Mouse (Mus musculus) embryonic fibroblast, embryonic 13.5 days (primary cell): ENCODE data around the gene Ipo4. TPM values are rescaled to one million over a fixed set of nuclear protein-coding genes. Genes with fewer than 3 reads are reported as not detected.
A peak's percentile ranks its signal among the peaks of the same experiment; 100 is the strongest.

Source experiments
- H3K27ac ChIP-seq: 2 replicates; pipeline ENCODE4 v1.5.1; 2012; ENCODE audit warnings: low read length, control low read depth, inconsistent platforms; ENCODE audit not compliant: insufficient read depth
- H3K4me1 ChIP-seq: 2 replicates; pipeline ENCODE4 v1.6.1; 2011; ENCODE audit warnings: low read length; ENCODE audit not compliant: control insufficient read depth, insufficient read depth
- H3K4me3 ChIP-seq: 2 replicates; pipeline ENCODE4 v1.5.1; 2011; ENCODE audit warnings: mild to moderate bottlenecking, control low read depth, low read length; ENCODE audit not compliant: insufficient read depth
- CTCF ChIP-seq: IDR thresholded peaks from 2 replicates; pipeline ENCODE4 v1.5.1; 2011; ENCODE audit warnings: mild to moderate bottlenecking, control low read depth, low read length, moderate library complexity, borderline replicate concordance; ENCODE audit not compliant: insufficient read depth
- POLR2A ChIP-seq: IDR thresholded peaks from 2 replicates; pipeline ENCODE4 v1.6.1; 2011; ENCODE audit warnings: low read depth, mild to moderate bottlenecking, control low read depth, low read length, moderate library complexity
- polyA plus RNA-seq: library from polyadenylated mRNA; stranded (reverse); fragments of >200 nt; gene quantifications from 2 replicates; pipeline ENCODE4 v1.2.4, GENCODE M21; 2011; ENCODE audit warnings: low read depth; ENCODE audit not compliant: missing spikeins, insufficient read length

Ipo4 gene
- polyA plus RNA-seq, 1 experiment, result 131 TPM

- no peaks in the 10 kb centered on the region for H3K4me1 ChIP-seq
- TF ChIP-seq CTCF (no peak), POLR2A (no peak)
Measured at GRCm38 (mm10) chr14:55580731-55581130, 55.0 kb downstream of the Ipo4 start.

GRCm38 (mm10) chr14:55579511-55580496 is 56.0 kb downstream of the Ipo4 start:
- TF ChIP-seq CTCF (no peak), POLR2A (no peak)
- Histone ChIP-seq H3K27ac (no peak overlapping the region), H3K4me1 (no peaks in the 10 kb centered on the region), H3K4me3 (no peak overlapping the region)

More at GRCm38 (mm10) chr14:55580731-55581130, 55.0 kb downstream of the Ipo4 start:
- Histone ChIP-seq H3K4me3 (no peak overlapping the region), H3K27ac (no peak overlapping the region)

GRCm38 (mm10) chr14:55578668-55579269 is 57.0 kb downstream of the Ipo4 start:
- H3K4me1 ChIP-seq, result no peaks in the 10 kb centered on the region
- H3K4me3 ChIP-seq, result peak overlapping the region; percentile 82
- H3K27ac ChIP-seq, result no peak overlapping the region
- TF ChIP-seq POLR2A (no peak), CTCF (no peak)

DNA sequence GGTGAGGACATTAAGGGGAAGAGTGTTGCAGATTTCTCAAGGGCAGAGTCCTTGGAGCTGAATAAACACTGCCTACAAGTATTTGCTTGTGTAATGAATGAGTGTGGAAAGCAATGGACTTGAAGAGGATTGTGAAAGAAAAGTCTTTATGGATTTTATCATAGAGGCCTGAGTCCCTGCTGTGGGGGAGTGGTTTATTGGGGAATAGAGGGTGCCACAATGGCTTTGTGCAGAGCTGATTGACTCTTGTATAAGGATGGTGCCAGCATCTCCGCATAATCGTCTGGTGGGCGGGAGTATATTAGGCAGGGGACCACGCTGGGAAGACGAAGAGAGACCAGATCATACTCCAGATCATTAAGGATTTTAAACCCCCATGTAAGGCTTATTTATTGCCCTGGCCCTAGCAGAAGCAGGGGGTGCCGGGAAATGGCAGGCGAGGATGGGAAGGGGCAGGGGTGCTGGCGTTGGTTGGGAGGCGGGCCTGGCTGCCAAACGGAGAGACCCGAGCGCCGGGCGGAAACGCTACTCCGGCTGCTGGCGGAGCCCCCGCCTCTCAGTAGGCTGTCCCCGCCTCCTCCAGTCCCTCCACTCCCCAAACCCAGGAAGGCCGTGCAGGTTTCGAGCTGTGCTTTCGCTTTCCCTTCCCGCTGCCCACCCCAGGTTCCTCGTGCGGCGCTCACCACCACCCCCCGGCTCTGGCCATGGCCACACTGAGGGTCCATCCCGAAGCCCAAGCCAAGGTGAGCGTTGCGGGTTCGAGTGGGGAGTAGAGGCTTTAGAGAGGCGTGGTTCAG is 57.7 kb downstream of the Ipo4 start, which contains the start of gene Psme1:
Gene Psme1, plus strand, starts transcription at position 253 of the 797 bp plus-strand sequence.
- H3K4me3 ChIP-seq, result peak within 1 kb of the TSS; percentile 82
- TF ChIP-seq CTCF (no peak), POLR2A (peak; percentile 73)
- H3K4me1 ChIP-seq, result no peaks in the 10 kb centered on the region
- H3K27ac ChIP-seq, result peak within 1 kb of the TSS; percentile 30; the same call in 1 of the 2 replicates

DNA sequence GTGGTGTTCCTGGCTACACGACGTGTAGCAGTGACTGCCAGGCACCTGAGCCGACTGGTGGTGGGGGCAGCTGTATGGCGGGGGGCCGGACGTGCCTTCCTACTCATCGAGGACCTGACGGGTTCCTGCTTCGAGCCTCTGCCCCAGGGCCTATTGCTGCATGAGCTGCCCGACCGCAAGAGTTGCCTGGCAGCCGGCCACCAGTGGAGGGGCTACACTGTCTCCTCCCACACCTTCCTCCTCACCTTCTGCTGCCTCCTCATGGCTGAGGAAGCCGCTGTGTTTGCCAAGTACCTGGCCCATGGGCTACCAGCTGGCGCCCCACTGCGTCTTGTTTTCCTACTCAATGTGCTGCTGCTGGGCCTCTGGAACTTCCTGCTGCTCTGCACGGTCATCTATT is 59.4 kb downstream of the Ipo4 start:
- H3K27ac ChIP-seq, result no peak overlapping the region
- no peak overlapping the region for H3K4me3 ChIP-seq
- H3K4me1 ChIP-seq, result no peaks in the 10 kb centered on the region
- no peak for TF ChIP-seq POLR2A
- TF ChIP-seq CTCF, result no peak

DNA sequence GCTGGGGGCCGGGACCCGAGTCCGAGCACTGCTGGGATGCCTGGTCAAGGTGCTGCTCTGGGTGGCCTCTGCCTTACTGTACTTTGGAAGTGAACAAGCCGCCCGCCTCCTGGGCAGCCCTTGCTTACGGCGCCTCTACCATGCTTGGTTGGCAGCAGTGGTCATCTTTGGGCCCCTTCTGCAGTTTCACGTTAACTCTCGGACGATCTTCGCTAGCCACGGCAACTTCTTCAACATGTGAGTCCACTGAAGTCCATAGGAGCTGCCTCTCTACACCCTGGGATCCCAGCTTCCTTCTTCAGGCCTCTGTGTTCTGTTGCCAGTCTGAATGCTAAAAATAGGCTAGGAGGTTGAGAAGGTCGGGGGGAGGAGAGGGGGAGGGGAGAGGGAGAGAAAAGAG is 60.0 kb downstream of the Ipo4 start:
- TF ChIP-seq POLR2A, result no peak
- no peak for TF ChIP-seq CTCF
- Histone ChIP-seq H3K4me3 (no peak overlapping the region), H3K27ac (no peak overlapping the region), H3K4me1 (no peaks in the 10 kb centered on the region)

Other genes with a start within 250 kb of the Ipo4 start
- 39.6 and 51.8 TPM in 2 replicates for gene Dhrs4, start 157.2 kb downstream of the Ipo4 start, polyA plus RNA-seq
- 0.77 and 2.9 TPM in 2 replicates for gene Carmil3, start 145.3 kb downstream of the Ipo4 start, polyA plus RNA-seq
- gene Cpne6, start 125.5 kb downstream of the Ipo4 start, polyA plus RNA-seq, result not detected in 2 replicates
- gene Nrl, start 111.0 kb downstream of the Ipo4 start, polyA plus RNA-seq, result not detected in 2 replicates
- gene Pck2, start 95.7 kb downstream of the Ipo4 start, polyA plus RNA-seq, result 120 and 151 TPM in 2 replicates
- 19.4 and 20.7 TPM in 2 replicates for gene Dcaf11, start 76.0 kb downstream of the Ipo4 start, polyA plus RNA-seq
- gene A730061H03Rik, start 75.6 kb downstream of the Ipo4 start, polyA plus RNA-seq, result not detected in 2 replicates
- gene Fitm1, start 60.3 kb downstream of the Ipo4 start, polyA plus RNA-seq, result not detected in 2 replicates
- 87.2 and 116 TPM in 2 replicates for gene Psme1, start 57.8 kb downstream of the Ipo4 start, polyA plus RNA-seq
- 8.9 and 10.0 TPM in 2 replicates for gene Emc9, start 50.7 kb downstream of the Ipo4 start, polyA plus RNA-seq
- gene Psme2, start 44.8 kb downstream of the Ipo4 start, polyA plus RNA-seq, result 169 and 242 TPM in 2 replicates
- 17.0 and 24.7 TPM in 2 replicates for gene Rnf31, start 44.2 kb downstream of the Ipo4 start, polyA plus RNA-seq
- 24.2 and 33.2 TPM in 2 replicates for gene Irf9, start 32.4 kb downstream of the Ipo4 start, polyA plus RNA-seq
- 0.65 TPM in 1 of 2 replicates, not detected in the other for gene Rec8, start 17.9 kb downstream of the Ipo4 start, polyA plus RNA-seq
- 13.1 and 22.2 TPM in 2 replicates for gene Gm49378, start 1.9 kb upstream of the Ipo4 start, polyA plus RNA-seq
- gene Tm9sf1, start 7.8 kb upstream of the Ipo4 start, polyA plus RNA-seq, result 77.1 and 90.9 TPM in 2 replicates
- 0.73 and 0.81 TPM in 2 replicates for gene Tssk4, start 14.2 kb upstream of the Ipo4 start, polyA plus RNA-seq
- gene Mdp1, start 24.6 kb upstream of the Ipo4 start, polyA plus RNA-seq, result 28.9 and 30.0 TPM in 2 replicates
- gene Gmpr2, start 36.0 kb upstream of the Ipo4 start, polyA plus RNA-seq, result 33.6 and 34.1 TPM in 2 replicates
- gene Nedd8, start 36.2 kb upstream of the Ipo4 start, polyA plus RNA-seq, result 287 and 295 TPM in 2 replicates
- 19.7 and 20.8 TPM in 2 replicates for gene Tinf2, start 45.9 kb upstream of the Ipo4 start, polyA plus RNA-seq
- gene Tgm1, start 78.0 kb upstream of the Ipo4 start, polyA plus RNA-seq, result 0.25 and 0.32 TPM in 2 replicates
- gene Rabggta, start 86.3 kb upstream of the Ipo4 start, polyA plus RNA-seq, result 11.5 and 16.3 TPM in 2 replicates
- gene Dhrs1, start 109.7 kb upstream of the Ipo4 start, polyA plus RNA-seq, result 55.1 and 61.6 TPM in 2 replicates
- 36.4 and 37.5 TPM in 2 replicates for gene Nop9, start 109.7 kb upstream of the Ipo4 start, polyA plus RNA-seq
- 0.95 TPM in 1 of 2 replicates, not detected in the other for gene Cideb, start 122.5 kb upstream of the Ipo4 start, polyA plus RNA-seq
- 2.0 TPM in 2 replicates for gene Ltb4r2, start 125.5 kb upstream of the Ipo4 start, polyA plus RNA-seq
- 0.82 and 1.0 TPM in 2 replicates for gene Ltb4r1, start 130.0 kb upstream of the Ipo4 start, polyA plus RNA-seq
- 8.7 and 18.0 TPM in 2 replicates for gene Adcy4, start 148.1 kb upstream of the Ipo4 start, polyA plus RNA-seq
- gene Ripk3, start 152.9 kb upstream of the Ipo4 start, polyA plus RNA-seq, result 109 and 141 TPM in 2 replicates
- 88.8 and 98.2 TPM in 2 replicates for gene Nfatc4, start 187.2 kb upstream of the Ipo4 start, polyA plus RNA-seq
- gene Nynrin, start 218.1 kb upstream of the Ipo4 start, polyA plus RNA-seq, result 31.7 and 36.6 TPM in 2 replicates
- 0.23 and 0.35 TPM in 2 replicates for gene Cbln3, start 248.4 kb upstream of the Ipo4 start, polyA plus RNA-seq
- gene Khnyn, start 249.0 kb upstream of the Ipo4 start, polyA plus RNA-seq, result 15.4 and 17.5 TPM in 2 replicates